Mouse (Mus musculus) liver (tissue): Measurements from ENCODE around the gene Arrdc4.

Experiments
- DNase-seq: peaks from one replicate; pipeline ENCODE4 v3.0.0-alpha.2; 2020; ENCODE audit warnings: mixed read lengths

The Arrdc4 gene

GRCm38 (mm10) chr7:68708563-68709318 is 40.3 kb downstream of the Arrdc4 start:
- no peak for DNase-seq

GRCm38 (mm10) chr7:68705162-68705561 is 43.9 kb downstream of the Arrdc4 start:
- no peak for DNase-seq

- DNase-seq, result no peak
These were observed 51.7 kb downstream of the Arrdc4 start for GRCm38 (mm10) chr7:68697313-68697712.

GRCm38 (mm10) chr7:68696908-68697307 is 52.1 kb downstream of the Arrdc4 start:
- peak; percentile 7 for DNase-seq

GRCm38 (mm10) chr7:68696446-68696845 is 52.6 kb downstream of the Arrdc4 start:
- DNase-seq, result no peak

- no peak for DNase-seq
These were observed 56.3 kb downstream of the Arrdc4 start for GRCm38 (mm10) chr7:68692731-68693130.

GRCm38 (mm10) chr7:68691454-68691853 is 57.6 kb downstream of the Arrdc4 start:
- DNase-seq, result no peak

- no peak for DNase-seq
These were observed 61.9 kb downstream of the Arrdc4 start for GRCm38 (mm10) chr7:68687140-68687611.
